Mouse (Mus musculus) CH12.LX (cell line): Measurements from ENCODE around the gene Olfml2a.

Experiments used
- CHD1 ChIP-seq: IDR thresholded peaks from 2 replicates; pipeline ENCODE4 v1.6.1; 2012; ENCODE audit warnings: low read depth, low read length, improper control_type of control experiment, inconsistent platforms
- CTCF ChIP-seq, 2 experiments: IDR thresholded peaks in 1 of 2; conservative IDR thresholded peaks in 1 of 2; 2 replicates each; pipeline ENCODE4 v1.5.1; 2011 to 2012; ENCODE audit warnings: low read depth in 2 of 2, low read length in 2 of 2, improper control_type of control experiment in 1 of 2, inconsistent platforms in 1 of 2, mild to moderate bottlenecking in 1 of 2, moderate library complexity in 1 of 2
- POLR2A ChIP-seq: IDR thresholded peaks from 2 replicates; pipeline ENCODE4 v1.6.1; 2011; ENCODE audit warnings: low read depth, mild to moderate bottlenecking, improper control_type of control experiment, low read length
- SIN3A ChIP-seq: IDR thresholded peaks from 2 replicates; pipeline ENCODE4 v1.6.1; 2012; ENCODE audit warnings: low read length, improper control_type of control experiment, inconsistent platforms
- TCF12 ChIP-seq: IDR thresholded peaks from 2 replicates; pipeline ENCODE4 v1.6.1; 2014; ENCODE audit warnings: low read depth, mild to moderate bottlenecking, inconsistent platforms, low read length, improper control_type of control experiment

GRCm38 (mm10) chr2:38906097-38906496 is 25.7 kb upstream of the Olfml2a start:
- no peak for TF ChIP-seq CHD1
- no peak for TF ChIP-seq TCF12
- TF ChIP-seq POLR2A: no peak
- no peak for TF ChIP-seq CTCF (conservative IDR thresholded peaks at IDR 0.05 in 1 of 2, IDR thresholded peaks at IDR 0.05 in 1 of 2; ENCODE audit: low read depth in 2 of 2, low read length in 2 of 2)
- no peak for TF ChIP-seq SIN3A
